Mouse (Mus musculus): ENCODE measurements at regions not wholly inside any gene's neighbourhood (a gene's known extent, or its start where the extent isn't known, plus 50 kb on each side); places are given as distances from the start of the nearest gene placed in this dataset.

- no peaks in the 10 kb centered on the region for H3K4me1 ChIP-seq (ENCODE audit: control insufficient read depth, insufficient read depth, low read length)
- H3K36me3 ChIP-seq (ENCODE audit: control insufficient read depth, insufficient read depth, low read length, poor library complexity, severe bottlenecking) = no peaks in the 10 kb centered on the region
- H3K27me3 ChIP-seq (ENCODE audit: control insufficient read depth, insufficient read depth, low read length, poor library complexity, severe bottlenecking) = no peaks in the 10 kb centered on the region
- no peak overlapping the region for H3K27ac ChIP-seq (ENCODE audit: insufficient read depth, low read length)
- H3K9me3 ChIP-seq (replicated peaks; ENCODE audit: control insufficient read depth, insufficient read depth, low read length, poor library complexity, severe bottlenecking) = peaks cover 5% of the 10 kb centered on the region; the same call in 1 of the 2 replicates
- no peak overlapping the region for H3K4me3 ChIP-seq (ENCODE audit: low read depth, low read length)
- no peak for TF ChIP-seq POLR2A (IDR thresholded peaks at IDR 0.05; ENCODE audit: insufficient read depth, low read length)
- no peak for TF ChIP-seq EP300 (IDR thresholded peaks at IDR 0.05; ENCODE audit: insufficient read depth, low read depth, low read length)
- no peak for TF ChIP-seq CTCF (IDR thresholded peaks at IDR 0.05; ENCODE audit: low read depth, low read length)
- no peak overlapping the region for H3K9ac ChIP-seq (ENCODE audit: low read depth, poor library complexity, severe bottlenecking)
These were observed 272.7 kb downstream of the Etaa1 start for GRCm38 (mm10) chr11:17680998-17681397.

GRCm38 (mm10) chr11:17685711-17686113, 268.0 kb downstream of the Etaa1 start:
- H3K27ac ChIP-seq (ENCODE audit: insufficient read depth, low read length) = no peak overlapping the region
- TF ChIP-seq POLR2A (IDR thresholded peaks at IDR 0.05; ENCODE audit: insufficient read depth, low read length) (no peak), CTCF (IDR thresholded peaks at IDR 0.05; ENCODE audit: low read depth, low read length) (peak; percentile 38)
- H3K9me3 ChIP-seq (replicated peaks; ENCODE audit: control insufficient read depth, insufficient read depth, low read length, poor library complexity, severe bottlenecking) = peaks cover 5% of the 10 kb centered on the region; the same call in 1 of the 2 replicates
- H3K9ac ChIP-seq (ENCODE audit: low read depth, poor library complexity, severe bottlenecking) = no peak overlapping the region
- no peaks in the 10 kb centered on the region for H3K4me1 ChIP-seq (ENCODE audit: control insufficient read depth, insufficient read depth, low read length)
- H3K27me3 ChIP-seq (ENCODE audit: control insufficient read depth, insufficient read depth, low read length, poor library complexity, severe bottlenecking) = no peaks in the 10 kb centered on the region
- no peaks in the 10 kb centered on the region for H3K36me3 ChIP-seq (ENCODE audit: control insufficient read depth, insufficient read depth, low read length, poor library complexity, severe bottlenecking)
- H3K4me3 ChIP-seq (ENCODE audit: low read depth, low read length) = no peak overlapping the region

GRCm38 (mm10) chr11:17686806-17687205, 266.9 kb downstream of the Etaa1 start:
- Histone ChIP-seq H3K27ac (ENCODE audit: insufficient read depth, low read length) (no peak overlapping the region), H3K9ac (ENCODE audit: low read depth, poor library complexity, severe bottlenecking) (no peak overlapping the region), H3K4me1 (ENCODE audit: control insufficient read depth, insufficient read depth, low read length) (no peaks in the 10 kb centered on the region), H3K4me3 (ENCODE audit: low read depth, low read length) (no peak overlapping the region), H3K36me3 (ENCODE audit: control insufficient read depth, insufficient read depth, low read length, poor library complexity, severe bottlenecking) (no peaks in the 10 kb centered on the region), H3K9me3 (replicated peaks; ENCODE audit: control insufficient read depth, insufficient read depth, low read length, poor library complexity, severe bottlenecking) (peaks cover 5% of the 10 kb centered on the region; the same call in 1 of the 2 replicates), H3K27me3 (ENCODE audit: control insufficient read depth, insufficient read depth, low read length, poor library complexity, severe bottlenecking) (no peaks in the 10 kb centered on the region)
- TF ChIP-seq POLR2A (IDR thresholded peaks at IDR 0.05; ENCODE audit: insufficient read depth, low read length) = no peak
- TF ChIP-seq EP300 (IDR thresholded peaks at IDR 0.05; ENCODE audit: insufficient read depth, low read depth, low read length) = no peak
- no peak for TF ChIP-seq CTCF (IDR thresholded peaks at IDR 0.05; ENCODE audit: low read depth, low read length)

- Histone ChIP-seq H3K27me3 (ENCODE audit: control insufficient read depth, insufficient read depth, low read length, poor library complexity, severe bottlenecking) (no peaks in the 10 kb centered on the region), H3K9ac (ENCODE audit: low read depth, poor library complexity, severe bottlenecking) (no peak overlapping the region), H3K4me1 (ENCODE audit: control insufficient read depth, insufficient read depth, low read length) (no peaks in the 10 kb centered on the region), H3K36me3 (ENCODE audit: control insufficient read depth, insufficient read depth, low read length, poor library complexity, severe bottlenecking) (no peaks in the 10 kb centered on the region), H3K4me3 (ENCODE audit: low read depth, low read length) (no peak overlapping the region), H3K27ac (ENCODE audit: insufficient read depth, low read length) (no peak overlapping the region), H3K9me3 (replicated peaks; ENCODE audit: control insufficient read depth, insufficient read depth, low read length, poor library complexity, severe bottlenecking) (no peaks in the 10 kb centered on the region)
- TF ChIP-seq EP300 (IDR thresholded peaks at IDR 0.05; ENCODE audit: insufficient read depth, low read depth, low read length) (no peak), POLR2A (IDR thresholded peaks at IDR 0.05; ENCODE audit: insufficient read depth, low read length) (no peak), CTCF (IDR thresholded peaks at IDR 0.05; ENCODE audit: low read depth, low read length) (no peak)
These were observed 259.5 kb downstream of the Etaa1 start for GRCm38 (mm10) chr11:17694145-17694544.

GRCm38 (mm10) chr11:17708769-17709168, 244.9 kb downstream of the Etaa1 start:
- no peaks in the 10 kb centered on the region for H3K9me3 ChIP-seq (replicated peaks; ENCODE audit: control insufficient read depth, insufficient read depth, low read length, poor library complexity, severe bottlenecking)
- H3K27ac ChIP-seq (ENCODE audit: insufficient read depth, low read length) = no peak overlapping the region
- no peaks in the 10 kb centered on the region for H3K27me3 ChIP-seq (ENCODE audit: control insufficient read depth, insufficient read depth, low read length, poor library complexity, severe bottlenecking)
- H3K4me3 ChIP-seq (ENCODE audit: low read depth, low read length) = no peak overlapping the region
- TF ChIP-seq CTCF (IDR thresholded peaks at IDR 0.05; ENCODE audit: low read depth, low read length) = no peak
- TF ChIP-seq POLR2A (IDR thresholded peaks at IDR 0.05; ENCODE audit: insufficient read depth, low read length) = no peak
- no peak for TF ChIP-seq EP300 (IDR thresholded peaks at IDR 0.05; ENCODE audit: insufficient read depth, low read depth, low read length)
- H3K36me3 ChIP-seq (ENCODE audit: control insufficient read depth, insufficient read depth, low read length, poor library complexity, severe bottlenecking) = no peaks in the 10 kb centered on the region
- no peaks in the 10 kb centered on the region for H3K4me1 ChIP-seq (ENCODE audit: control insufficient read depth, insufficient read depth, low read length)
- no peak overlapping the region for H3K9ac ChIP-seq (ENCODE audit: low read depth, poor library complexity, severe bottlenecking)

GRCm38 (mm10) chr11:17722051-17722450, 231.6 kb downstream of the Etaa1 start:
- Histone ChIP-seq H3K4me1 (ENCODE audit: control insufficient read depth, insufficient read depth, low read length) (no peaks in the 10 kb centered on the region), H3K27me3 (ENCODE audit: control insufficient read depth, insufficient read depth, low read length, poor library complexity, severe bottlenecking) (no peaks in the 10 kb centered on the region), H3K9me3 (replicated peaks; ENCODE audit: control insufficient read depth, insufficient read depth, low read length, poor library complexity, severe bottlenecking) (no peaks in the 10 kb centered on the region), H3K27ac (ENCODE audit: insufficient read depth, low read length) (peak overlapping the region; percentile 44; the same call in 1 of the 2 replicates), H3K4me3 (ENCODE audit: low read depth, low read length) (no peak overlapping the region), H3K36me3 (ENCODE audit: control insufficient read depth, insufficient read depth, low read length, poor library complexity, severe bottlenecking) (no peaks in the 10 kb centered on the region), H3K9ac (ENCODE audit: low read depth, poor library complexity, severe bottlenecking) (no peak overlapping the region)
- TF ChIP-seq POLR2A (IDR thresholded peaks at IDR 0.05; ENCODE audit: insufficient read depth, low read length) (no peak), CTCF (IDR thresholded peaks at IDR 0.05; ENCODE audit: low read depth, low read length) (no peak), EP300 (IDR thresholded peaks at IDR 0.05; ENCODE audit: insufficient read depth, low read depth, low read length) (no peak)

All from ES-Bruce4 (cell line).